Mouse (Mus musculus) cerebellum, adult 2 months (tissue): ENCODE results near the gene Slc25a48.

Source experiments
- CTCF ChIP-seq: fragments of 200-500 bp; IDR thresholded peaks from 2 replicates; pipeline ENCODE4 v1.5.1; 2011; ENCODE audit warnings: low read depth, mild to moderate bottlenecking, control low read depth, low read length, moderate library complexity, borderline replicate concordance; ENCODE audit not compliant: insufficient read depth
- POLR2A ChIP-seq: fragments of 200-500 bp; IDR thresholded peaks from 2 replicates; pipeline ENCODE4 v1.6.1; 2011; ENCODE audit warnings: low read length, control low read depth, borderline replicate concordance; ENCODE audit not compliant: insufficient read depth

GRCm38 (mm10) chr13:56500636-56501035, 62.5 kb downstream of the Slc25a48 start:
- TF ChIP-seq CTCF (no peak), POLR2A (no peak)
